Mouse (Mus musculus) hematopoietic stem cell, adult 5-6 weeks (primary cell): ENCODE data around the gene Acbd3. TPM values are rescaled to one million over a fixed set of nuclear protein-coding genes. Genes with fewer than 3 reads are reported as not detected.

ENCODE experiments used
- ATAC-seq, 2 experiments: fragments of 125-278 bp in 1 of 2; replicated peaks in 1 of 2; 2 replicates each; pipeline ENCODE4 v1.8.0; 2016 to 2017; ENCODE audit warnings: inconsistent platforms in 2 of 2, mild to moderate bottlenecking in 2 of 2, moderate number of reproducible peaks in 2 of 2, low read depth in 1 of 2, moderate TSS enrichment in 1 of 2; ENCODE audit not compliant: low FRiP score in 2 of 2, poor library complexity in 2 of 2, severe bottlenecking in 2 of 2, insufficient read depth in 1 of 2, low TSS enrichment in 1 of 2
- total RNA-seq: library from RNA; stranded (forward); fragments of 172-1452, 232-1000 nt; gene quantifications from 2 replicates; pipeline ENCODE4 v1.2.3, GENCODE M21; 2017

Gene Acbd3
- 51.2 and 60.1 TPM in 2 replicates for total RNA-seq

DNA sequence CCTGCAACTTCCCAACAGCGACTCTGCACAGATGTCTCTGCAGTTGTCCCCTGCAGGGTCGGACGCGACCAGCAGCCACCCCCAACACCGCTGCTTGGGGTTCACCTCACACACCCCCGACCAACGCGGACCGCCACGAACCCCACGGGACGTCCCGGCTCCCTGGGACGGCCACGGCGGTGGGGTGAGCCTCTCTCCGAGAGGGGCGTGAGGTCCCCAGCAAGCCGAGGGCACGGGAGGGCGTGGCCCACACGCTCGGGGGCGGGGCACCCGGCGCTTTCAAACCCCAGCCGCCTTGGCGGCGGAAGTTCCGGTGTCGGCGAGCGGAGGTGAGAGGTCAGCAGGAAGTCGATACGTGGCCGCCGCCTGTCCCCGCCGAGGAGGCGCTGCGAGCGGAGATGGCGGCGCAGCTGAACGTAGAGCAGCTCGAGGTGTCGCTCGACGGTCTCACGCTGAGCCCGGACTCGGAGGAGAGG is at the start of gene Acbd3:
Gene Acbd3 (plus strand): TSS at position 340 of the 476 bp plus-strand sequence.
- ATAC-seq, result peak; percentile 93

DNA sequence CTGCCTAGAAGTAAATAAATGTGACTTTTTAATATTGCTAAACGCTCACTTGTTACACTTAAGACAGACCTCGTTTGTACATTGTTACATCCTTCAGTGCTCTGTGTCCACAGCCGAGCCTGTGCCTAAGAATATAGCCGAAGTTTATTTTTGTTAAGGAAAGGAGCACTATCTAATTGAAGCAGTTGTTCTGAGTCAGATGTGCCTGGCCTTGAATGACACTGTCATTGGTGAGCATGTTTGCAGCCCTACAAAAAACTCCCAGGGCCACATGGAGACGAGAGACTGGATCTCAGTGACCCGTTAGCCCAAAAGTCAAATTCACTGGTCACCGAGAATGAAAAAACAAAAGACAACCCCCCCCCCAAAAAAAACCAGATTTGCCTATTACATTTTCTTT is 34.6 kb upstream of the Acbd3 start:
- no peak for ATAC-seq

DNA sequence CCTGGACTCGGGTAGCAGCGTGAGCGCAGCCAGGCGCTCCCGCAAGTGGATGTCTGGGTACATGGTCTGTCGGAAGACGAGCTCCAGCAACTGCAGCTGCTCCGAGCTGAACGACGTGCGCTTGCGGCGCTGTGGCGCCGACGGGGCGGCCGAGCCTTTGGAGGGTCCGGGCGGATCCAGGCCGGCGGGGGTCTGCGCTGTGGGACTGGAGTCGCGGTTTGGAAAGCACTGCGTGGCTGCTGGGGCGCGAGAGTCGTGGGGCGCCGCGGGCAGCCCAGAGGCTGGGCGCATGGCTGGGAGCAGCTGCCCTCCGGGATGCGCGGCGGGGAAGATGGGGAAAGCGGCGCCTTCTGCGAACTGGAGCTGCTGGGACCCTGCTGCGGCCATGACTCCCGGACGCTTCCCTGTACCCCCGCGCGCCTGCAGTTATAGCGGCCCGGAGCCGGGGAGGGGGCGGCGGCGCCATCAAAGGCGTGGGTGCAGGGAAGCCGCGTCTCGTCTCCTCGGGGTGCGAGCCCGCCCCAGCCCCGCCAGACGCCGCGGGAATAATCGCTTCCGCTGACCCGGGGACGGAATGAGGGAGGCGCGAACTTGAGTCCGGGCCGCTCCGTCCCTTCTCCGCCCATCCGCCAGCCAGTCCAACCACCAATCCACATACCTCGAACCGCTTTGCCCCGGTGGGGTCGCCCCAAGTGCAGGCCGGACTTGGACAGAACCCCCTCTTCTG is 29.1 kb upstream of the Acbd3 start, which contains the start of gene Mixl1:
Gene Mixl1 (minus strand): TSS at position 409 of the 727 bp plus-strand sequence.
- ATAC-seq, result no peak

DNA sequence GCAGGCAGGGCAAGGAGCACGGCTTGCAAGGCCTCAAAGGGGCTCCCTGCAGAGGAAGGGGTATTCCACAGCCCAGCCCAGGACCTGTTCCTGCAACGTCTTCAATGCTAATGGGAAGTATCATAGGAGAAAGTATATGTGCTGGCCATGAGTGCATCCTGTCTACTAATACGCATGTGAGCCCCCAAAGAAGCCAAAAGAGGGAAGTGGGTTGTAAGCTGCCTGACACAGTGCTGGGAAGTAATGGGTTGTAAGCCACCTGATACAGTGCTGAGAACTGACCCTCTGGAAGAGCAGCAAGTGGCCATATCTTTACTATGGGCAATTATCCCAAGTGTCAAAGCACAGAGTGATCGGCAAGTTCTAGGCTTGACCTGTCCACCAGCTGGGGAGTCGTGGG is 27.8 kb upstream of the Acbd3 start:
- peak; percentile 47 to 71; a peak in 3 of 4 replicates for ATAC-seq

DNA sequence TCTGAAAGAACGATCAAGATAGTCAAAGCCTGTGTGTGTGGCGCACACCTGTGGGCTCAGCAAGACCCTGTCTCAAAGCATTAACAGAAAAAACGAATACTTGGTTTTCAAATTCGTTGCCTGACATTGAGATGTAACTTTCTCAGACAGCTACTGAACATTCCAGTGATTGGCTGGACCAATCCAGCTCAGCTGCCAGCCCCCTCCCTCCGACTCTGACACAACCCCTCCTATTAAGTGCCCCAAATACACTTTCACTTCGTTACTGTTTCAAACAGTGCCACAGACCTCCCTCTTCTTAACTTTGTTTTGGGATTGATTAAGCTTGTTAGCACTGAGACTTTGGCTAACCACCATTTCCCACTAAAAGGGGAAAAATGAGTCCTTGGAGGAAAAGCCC is 22.4 kb upstream of the Acbd3 start:
- no peak for ATAC-seq

DNA sequence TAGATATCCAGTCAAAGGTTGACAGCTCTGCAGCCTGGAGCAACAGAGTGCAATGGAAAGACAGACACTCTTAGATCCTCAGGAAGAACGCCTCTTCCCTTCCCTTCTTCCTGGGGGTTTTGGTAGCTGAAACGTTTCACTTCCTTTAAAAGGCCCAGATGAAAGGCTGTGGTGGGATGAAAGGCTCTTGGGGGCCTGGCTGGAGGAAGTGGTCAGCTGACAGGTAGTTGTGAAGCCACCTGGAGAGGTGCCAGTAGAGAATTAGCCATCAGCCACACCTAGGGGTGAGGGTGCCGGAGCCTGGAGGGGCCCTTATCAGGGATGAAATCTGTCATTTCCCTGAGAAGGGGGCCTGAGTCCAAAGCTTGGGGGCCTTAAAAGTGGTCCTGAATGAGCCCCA is 18.5 kb upstream of the Acbd3 start:
- no peak for ATAC-seq

DNA sequence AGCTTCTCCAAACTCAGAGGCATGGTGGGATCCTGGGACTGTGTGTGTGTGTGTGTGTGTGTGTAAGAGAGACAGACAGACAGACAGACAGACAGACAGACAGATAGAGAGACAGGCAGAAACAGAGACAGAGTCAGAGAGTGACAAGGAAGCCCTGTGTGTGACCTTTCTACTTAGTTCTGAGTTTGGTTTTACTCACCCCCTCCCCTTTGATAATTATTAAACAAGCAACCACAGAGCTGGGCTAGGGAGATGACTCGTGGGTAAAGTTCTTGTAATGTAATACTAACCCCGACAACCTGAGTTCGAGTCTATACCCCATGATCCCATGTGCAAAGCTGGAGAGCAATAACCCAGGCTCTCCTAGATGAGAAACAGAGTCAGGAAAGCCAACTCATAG is 18.0 kb upstream of the Acbd3 start:
- no peak for ATAC-seq

DNA sequence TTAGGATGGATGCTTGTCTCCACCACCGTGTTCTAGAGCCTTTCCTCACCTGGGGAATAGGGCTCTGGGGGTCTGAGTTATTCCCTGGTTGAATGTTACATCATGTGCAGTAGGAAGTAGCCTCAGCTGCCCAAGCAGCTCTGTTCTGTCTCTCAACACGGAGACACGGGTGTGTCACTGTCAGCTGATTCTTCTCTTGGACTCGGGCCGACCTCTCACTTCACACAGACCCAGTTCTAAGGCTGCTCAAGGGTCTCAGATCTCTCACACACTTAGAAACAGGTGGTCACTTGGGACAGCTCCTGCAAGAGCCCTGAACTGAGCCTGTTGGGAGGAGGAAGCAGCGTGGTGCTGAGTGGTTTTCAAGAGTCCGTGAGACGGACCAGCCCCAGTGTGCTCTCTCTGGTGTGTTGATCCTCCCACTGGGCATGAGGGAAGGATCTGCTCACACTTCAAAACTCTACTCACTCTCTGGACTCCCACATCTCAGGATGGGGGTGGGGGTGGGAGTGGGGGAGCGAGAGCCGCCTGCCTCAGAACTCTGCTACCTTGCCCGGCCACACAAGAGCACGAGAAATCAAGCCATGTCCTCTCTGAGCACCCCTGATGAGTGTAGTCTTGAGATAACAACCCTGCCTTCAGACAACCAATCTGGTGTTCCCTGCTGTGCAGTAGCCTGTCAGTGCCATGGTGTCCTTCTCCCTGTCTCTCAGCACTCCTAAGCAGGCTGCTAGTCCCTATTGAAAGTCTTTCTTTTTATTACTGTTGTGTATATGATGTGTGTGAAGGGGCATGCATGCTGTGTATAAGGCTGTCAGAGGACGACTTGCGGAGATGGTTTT is 16.7 kb upstream of the Acbd3 start:
- ATAC-seq, result no peak

DNA sequence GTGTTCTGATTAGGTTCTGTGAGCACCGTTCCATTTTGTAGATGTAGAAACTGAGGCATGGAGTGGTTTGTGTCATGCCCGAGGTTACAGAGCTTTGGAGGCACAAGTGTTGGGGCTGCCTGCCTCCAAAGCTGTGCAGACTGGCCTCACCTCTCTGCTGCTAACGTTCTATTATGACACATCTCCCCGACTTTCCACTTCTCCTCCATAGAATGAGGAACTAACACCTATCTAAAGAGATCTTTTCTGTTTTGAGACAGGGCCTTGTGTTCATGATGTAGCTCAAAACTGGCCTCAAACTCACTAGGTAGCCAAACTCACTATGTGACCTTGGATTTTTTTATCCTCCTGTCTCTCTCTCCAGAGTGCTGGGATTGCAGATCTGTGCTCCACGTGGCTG is 7.1 kb upstream of the Acbd3 start:
- 0 out of 4 replicates have a peak, but pooled peaks of 1 of the 2 experiments have one; percentile 31 for ATAC-seq

DNA sequence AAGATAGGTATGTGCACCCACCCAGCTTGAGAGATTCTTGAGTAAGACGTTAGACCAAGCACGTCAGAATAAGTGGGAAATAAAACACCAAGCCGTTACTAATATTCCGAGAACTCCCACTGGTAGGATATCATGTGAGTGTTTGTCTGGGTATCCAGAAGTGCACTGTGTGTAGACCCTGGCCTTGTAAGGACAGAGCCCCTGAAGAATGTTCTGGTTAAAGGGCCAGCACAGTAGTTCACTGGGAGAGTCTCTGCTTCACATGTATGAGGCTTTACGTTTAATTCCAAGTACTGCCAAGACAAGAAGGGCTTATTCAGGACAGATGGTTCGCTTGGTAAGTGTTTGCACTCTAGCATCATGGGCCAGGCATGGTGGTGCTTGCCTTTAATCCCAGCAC is 6.4 kb upstream of the Acbd3 start:
- ATAC-seq, result no peak

DNA sequence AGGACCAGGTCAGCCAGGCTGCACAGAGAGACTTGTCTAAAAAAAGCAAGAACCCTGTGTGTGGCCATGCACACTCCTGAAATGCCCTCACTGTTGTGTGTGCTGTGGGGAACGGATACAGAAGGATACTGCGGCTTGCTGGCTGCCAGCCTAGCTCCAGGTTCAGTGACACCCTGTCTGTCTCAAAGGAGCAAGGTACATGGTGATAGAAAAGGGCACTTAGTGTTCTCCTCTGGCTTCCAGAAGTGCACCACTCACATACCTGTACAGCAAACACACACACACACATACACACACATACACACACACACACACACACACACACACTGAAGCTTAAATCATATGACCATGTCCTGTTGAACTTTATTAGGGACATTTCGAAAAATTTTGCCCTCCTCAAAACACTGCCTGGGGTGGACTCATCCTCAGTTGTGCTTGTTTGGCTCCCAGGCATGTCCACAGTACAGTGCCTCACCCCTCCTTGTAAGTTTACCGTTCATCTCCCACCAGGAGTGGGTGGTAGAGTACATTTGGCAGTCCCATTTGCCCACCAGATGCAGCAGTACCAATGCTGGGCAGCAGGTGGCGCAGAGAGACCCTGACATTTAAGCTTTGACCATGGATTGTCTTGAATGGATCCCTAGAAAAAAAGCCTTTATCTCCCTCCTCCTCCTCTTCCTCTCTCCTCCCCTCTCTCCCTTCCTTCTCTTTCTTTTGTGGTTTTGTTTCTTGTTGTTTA is 5.7 kb upstream of the Acbd3 start:
- peak; percentile 81 to 83 for ATAC-seq

DNA sequence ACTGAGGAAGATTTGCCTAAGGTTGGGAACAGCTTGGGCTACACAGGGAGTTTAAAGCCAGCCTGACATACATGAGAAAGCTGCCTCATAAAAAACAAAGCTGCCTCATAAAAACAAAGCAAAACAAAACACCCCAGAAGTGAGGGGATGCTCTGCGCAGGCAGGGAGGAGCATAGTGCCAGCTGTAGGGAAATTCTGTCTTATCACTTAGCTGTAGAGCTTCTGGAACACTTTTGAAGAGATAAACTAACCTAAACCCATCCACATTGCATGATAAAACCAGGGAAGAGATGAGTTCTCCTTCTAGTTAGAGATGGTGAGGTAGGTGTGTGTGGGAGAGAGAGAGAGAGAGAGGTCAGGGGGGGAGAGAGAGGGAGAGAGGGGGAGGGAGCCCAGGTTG is 3.2 kb upstream of the Acbd3 start:
- no peak for ATAC-seq

DNA sequence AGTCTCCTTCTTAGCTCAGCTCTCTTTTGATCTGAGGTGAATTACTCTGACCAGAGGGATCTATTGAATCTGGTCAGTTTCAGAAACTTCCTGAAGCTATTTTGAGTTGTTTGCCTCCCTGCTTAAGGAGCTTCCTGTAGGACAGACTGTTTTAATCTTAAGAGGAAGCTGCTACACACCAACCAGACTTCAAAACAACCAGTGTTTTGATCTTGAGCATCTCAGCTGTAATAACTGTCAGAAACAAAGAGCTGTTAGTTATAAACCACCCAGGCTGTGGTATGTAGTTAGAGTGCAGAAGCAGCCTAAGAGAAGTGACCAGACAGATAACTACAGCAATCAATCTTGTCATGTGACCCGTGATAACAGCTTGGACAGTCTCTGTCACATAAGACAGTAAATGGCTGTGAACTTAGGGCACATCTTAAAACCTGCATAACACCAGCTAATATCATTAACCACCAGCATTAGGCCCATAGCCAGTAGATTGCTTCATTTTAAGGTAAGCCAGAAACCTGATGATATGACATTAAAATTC is 2.1 kb upstream of the Acbd3 start:
- no peak for ATAC-seq

DNA sequence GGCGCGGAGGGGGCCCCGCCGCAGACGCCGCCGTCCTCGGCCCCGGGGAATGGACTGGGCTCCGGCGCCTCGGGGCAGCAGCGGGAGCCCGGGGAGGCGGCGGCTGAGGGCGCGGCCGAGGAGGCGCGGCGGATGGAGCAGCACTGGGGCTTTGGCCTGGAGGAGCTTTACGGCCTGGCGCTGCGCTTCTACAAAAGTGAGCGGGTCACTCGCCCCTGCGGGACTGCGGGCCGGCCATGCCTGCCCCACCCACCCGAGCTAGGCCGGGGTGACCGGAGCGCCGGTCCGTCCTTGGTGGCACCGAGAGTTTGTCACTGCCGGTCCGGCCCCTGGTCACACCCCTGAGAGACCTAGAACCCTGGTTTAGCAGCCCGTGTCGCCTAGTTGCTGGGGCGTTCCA is 340 bp downstream of the Acbd3 start:
- peak in 1 of 2 experiments; percentile 22; a peak in 2 of 4 replicates for ATAC-seq

DNA sequence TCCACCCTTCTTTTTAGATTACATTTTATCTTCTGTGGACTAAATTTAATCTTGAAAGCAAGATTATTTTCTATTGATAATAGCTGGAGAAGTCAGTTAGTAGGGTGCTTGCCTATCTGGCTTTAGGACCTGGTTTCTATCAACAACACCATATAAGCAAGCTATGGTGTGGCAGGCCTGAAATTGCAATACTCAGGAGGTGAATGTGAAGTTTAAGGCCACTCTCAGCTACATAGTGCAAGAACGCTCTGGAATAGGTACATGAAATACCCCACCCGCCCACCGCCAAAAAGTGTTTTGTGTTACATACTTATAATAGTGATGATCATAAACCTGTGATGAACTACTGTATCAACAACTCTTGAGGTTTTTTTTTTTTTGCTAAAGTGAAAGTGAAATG is 3.4 kb downstream of the Acbd3 start:
- ATAC-seq, result no peak

DNA sequence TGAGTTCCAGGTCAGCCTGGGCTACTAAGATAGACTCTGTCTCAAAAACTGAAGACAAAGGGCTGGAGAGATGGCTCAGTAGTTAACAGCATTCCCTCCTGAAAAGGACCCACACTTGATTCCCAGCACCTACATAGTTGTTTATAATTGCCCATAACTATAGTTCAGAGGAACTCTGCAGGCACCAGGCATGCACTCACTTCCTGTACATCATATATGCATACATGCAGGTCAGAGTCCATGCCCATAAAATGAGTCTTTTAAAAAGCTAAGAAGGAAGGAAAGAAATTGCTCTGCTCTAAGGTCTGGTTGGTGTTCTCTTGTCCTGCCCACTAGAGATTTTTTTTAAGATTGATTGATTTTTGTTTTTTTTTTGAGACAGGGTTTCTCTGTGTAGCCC is 22.0 kb downstream of the Acbd3 start:
- ATAC-seq, result no peak

DNA sequence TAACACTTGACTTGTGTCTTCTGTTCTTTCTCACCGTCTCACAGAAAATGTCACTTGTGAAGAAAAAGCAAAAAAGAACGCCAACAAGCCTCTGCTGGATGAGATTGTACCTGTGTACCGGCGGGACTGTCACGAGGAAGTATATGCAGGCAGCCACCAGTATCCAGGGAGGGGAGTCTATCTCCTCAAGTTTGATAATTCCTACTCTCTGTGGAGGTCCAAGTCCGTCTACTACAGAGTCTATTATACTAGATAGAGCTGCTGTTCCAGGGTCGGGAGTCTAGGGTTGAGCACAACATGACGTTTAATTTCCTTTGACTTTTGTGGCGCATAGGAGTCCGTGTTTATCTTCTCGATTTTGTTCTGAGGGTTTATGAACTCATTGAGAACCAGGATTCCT is 26.3 kb downstream of the Acbd3 start:
- no peak for ATAC-seq
